Mouse (Mus musculus) CH12.LX (cell line): ENCODE data around the gene Dhx32. TPM values are rescaled to one million over a fixed set of nuclear protein-coding genes. Genes with fewer than 3 reads are reported as not detected.

Experiments
- DNase-seq: peaks from one replicate; pipeline ENCODE4 v3.0.0-alpha.2; 2013; ENCODE audit errors: extremely low read depth
- H3K27ac ChIP-seq: 2 replicates; pipeline ENCODE4 v1.5.1; 2012; ENCODE audit warnings: low read depth, mild to moderate bottlenecking, control low read depth, moderate library complexity; ENCODE audit not compliant: insufficient read depth
- H3K27me3 ChIP-seq: replicated peaks from 2 replicates; pipeline ENCODE3; 2012; ENCODE audit warnings: inconsistent platforms
- H3K36me3 ChIP-seq, 2 experiments: replicated peaks in 1 of 2; 2 replicates each; pipeline versions ENCODE3 to v1.6.1; 2012; ENCODE audit warnings: inconsistent platforms in 1 of 2, low read length in 1 of 2, mild to moderate bottlenecking in 1 of 2, mixed read lengths in 1 of 2, moderate library complexity in 1 of 2; ENCODE audit not compliant: control insufficient read depth in 1 of 2, insufficient read depth in 1 of 2
- H3K4me1 ChIP-seq, 2 experiments: 2 replicates each; pipeline ENCODE4 v1.6.1; 2012; ENCODE audit warnings: inconsistent platforms in 1 of 2, moderate library complexity in 1 of 2; ENCODE audit not compliant: insufficient read depth in 2 of 2, control insufficient read depth in 1 of 2
- H3K4me2 ChIP-seq: 2 replicates; pipeline ENCODE4 v1.6.1; 2012; ENCODE audit warnings: low read depth, mild to moderate bottlenecking, control low read depth; ENCODE audit not compliant: poor library complexity, insufficient read depth, severe bottlenecking
- H3K4me3 ChIP-seq, 3 experiments: fragments of 150-350 bp in 1 of 3; sonication (generic) in 1 of 3; replicated peaks in 1 of 3; 2 replicates each; pipeline versions ENCODE3 to v1.5.1; 2011 to 2012; ENCODE audit warnings: low read depth in 2 of 3, low read length in 2 of 3, mild to moderate bottlenecking in 2 of 3, moderate library complexity in 2 of 3, control low read depth in 1 of 3, improper control_type of control experiment in 1 of 3, inconsistent platforms in 1 of 3, mixed read lengths in 1 of 3; ENCODE audit not compliant: poor library complexity in 1 of 3
- H3K79me2 ChIP-seq: replicated peaks from 2 replicates; pipeline ENCODE4 v1.6.1; 2012; ENCODE audit warnings: mild to moderate bottlenecking, moderate library complexity; ENCODE audit not compliant: control insufficient read depth, poor library complexity, insufficient read depth, severe bottlenecking; ENCODE audit errors: extremely low read depth
- H3K9ac ChIP-seq: 2 replicates; pipeline ENCODE4 v1.6.1; 2012; ENCODE audit warnings: low read depth, mild to moderate bottlenecking, control low read depth, moderate library complexity; ENCODE audit not compliant: insufficient read depth
- H3K9me3 ChIP-seq: replicated peaks from 2 replicates; pipeline ENCODE3; 2012; ENCODE audit warnings: low read length, inconsistent platforms, mixed read lengths
- CHD1 ChIP-seq: IDR thresholded peaks from 2 replicates; pipeline ENCODE4 v1.6.1; 2012; ENCODE audit warnings: low read depth, low read length, improper control_type of control experiment, inconsistent platforms
- CTCF ChIP-seq, 2 experiments: IDR thresholded peaks in 1 of 2; conservative IDR thresholded peaks in 1 of 2; 2 replicates each; pipeline ENCODE4 v1.5.1; 2011 to 2012; ENCODE audit warnings: low read depth in 2 of 2, low read length in 2 of 2, improper control_type of control experiment in 1 of 2, inconsistent platforms in 1 of 2, mild to moderate bottlenecking in 1 of 2, moderate library complexity in 1 of 2
- E2F4 ChIP-seq: IDR thresholded peaks from 2 replicates; pipeline ENCODE4 v1.6.1; 2011; ENCODE audit warnings: low read depth, low read length, improper control_type of control experiment; ENCODE audit not compliant: insufficient replicate concordance
- EP300 ChIP-seq: IDR thresholded peaks from 2 replicates; pipeline ENCODE4 v1.6.1; 2011; ENCODE audit warnings: low read length, improper control_type of control experiment
- ETS1 ChIP-seq: conservative IDR thresholded peaks from 2 replicates; pipeline ENCODE4 v1.6.1; 2012; ENCODE audit warnings: low read depth, mild to moderate bottlenecking, inconsistent platforms, low read length, improper control_type of control experiment, moderate library complexity
- IRF4 ChIP-seq: IDR thresholded peaks from 2 replicates; pipeline ENCODE4 v1.6.1; 2014; ENCODE audit warnings: low read depth, mild to moderate bottlenecking, inconsistent platforms, low read length, improper control_type of control experiment
- JUND ChIP-seq: conservative IDR thresholded peaks from 2 replicates; pipeline ENCODE4 v1.6.1; 2011; ENCODE audit warnings: low read depth, low read length, improper control_type of control experiment
- MAFK ChIP-seq: IDR thresholded peaks from 2 replicates; pipeline ENCODE4 v1.6.1; 2011; ENCODE audit warnings: low read length, improper control_type of control experiment; ENCODE audit not compliant: insufficient replicate concordance
- MAX ChIP-seq: IDR thresholded peaks from 2 replicates; pipeline ENCODE4 v1.6.1; 2011; ENCODE audit warnings: low read length, improper control_type of control experiment
- MEF2A ChIP-seq: IDR thresholded peaks from 2 replicates; pipeline ENCODE4 v1.6.1; 2014; ENCODE audit warnings: low read depth, mild to moderate bottlenecking, inconsistent platforms, low read length, improper control_type of control experiment, borderline replicate concordance
- MYC ChIP-seq: IDR thresholded peaks from 2 replicates; pipeline ENCODE4 v1.6.1; 2011; ENCODE audit warnings: low read depth, mild to moderate bottlenecking, improper control_type of control experiment, low read length
- NRF1 ChIP-seq: IDR thresholded peaks from 2 replicates; pipeline ENCODE4 v1.6.1; 2014; ENCODE audit warnings: low read depth, mild to moderate bottlenecking, inconsistent platforms, low read length, improper control_type of control experiment, moderate library complexity
- RAD21 ChIP-seq: IDR thresholded peaks from 2 replicates; pipeline ENCODE4 v1.6.1; 2011; ENCODE audit warnings: low read depth, mild to moderate bottlenecking, low read length, improper control_type of control experiment, moderate library complexity
- SMC3 ChIP-seq: IDR thresholded peaks from 2 replicates; pipeline ENCODE4 v1.6.1; 2011; ENCODE audit warnings: low read depth, low read length, improper control_type of control experiment
- TCF12 ChIP-seq: IDR thresholded peaks from 2 replicates; pipeline ENCODE4 v1.6.1; 2014; ENCODE audit warnings: low read depth, mild to moderate bottlenecking, inconsistent platforms, low read length, improper control_type of control experiment
- USF1 ChIP-seq: IDR thresholded peaks from 2 replicates; pipeline ENCODE4 v1.6.1; 2014; ENCODE audit warnings: low read depth, mild to moderate bottlenecking, inconsistent platforms, low read length, improper control_type of control experiment
- USF2 ChIP-seq: conservative IDR thresholded peaks from 2 replicates; pipeline ENCODE4 v1.6.1; 2011; ENCODE audit warnings: low read depth, low read length, improper control_type of control experiment
- ZC3H11A ChIP-seq: IDR thresholded peaks from 2 replicates; pipeline ENCODE4 v1.6.1; 2012; ENCODE audit warnings: low read depth, mild to moderate bottlenecking, inconsistent platforms, low read length, improper control_type of control experiment
- ZKSCAN1 ChIP-seq: IDR thresholded peaks from 2 replicates; pipeline ENCODE4 v1.6.1; 2012; ENCODE audit warnings: low read depth, inconsistent platforms, low read length, improper control_type of control experiment, borderline replicate concordance
- ZMIZ1 ChIP-seq: IDR thresholded peaks from 2 replicates; pipeline ENCODE4 v1.6.1; 2012; ENCODE audit warnings: low read depth, mild to moderate bottlenecking, inconsistent platforms, low read length, improper control_type of control experiment
- ZNF384 ChIP-seq: IDR thresholded peaks from 2 replicates; pipeline ENCODE4 v1.6.1; 2012; ENCODE audit warnings: low read depth, low read length, improper control_type of control experiment, inconsistent platforms
- dilution Hi-C: fragments of 300-500 bp; cut with MboI; formaldehyde crosslinking; loops from 2 replicates; pipeline ENCODE4 v1.14.3; 2020; ENCODE audit warnings: low sequenced_read_pairs; ENCODE audit not compliant: extremely low pct_unique_long_range_greater_than_20kb, extremely low pct_ligation_motif_present
- in situ Hi-C: fragments of 300-500 bp; cut with MboI; formaldehyde crosslinking; loops from 3 replicates; pipeline ENCODE4 v1.14.3; 2019; ENCODE audit warnings: low sequenced_read_pairs, low pct_ligation_motif_present, low pct_unique_long_range_greater_than_20kb, mixed read lengths
- polyA plus RNA-seq: library from polyadenylated mRNA; unstranded; fragments of >175 nt; gene quantifications from 2 replicates; pipeline ENCODE4 v1.2.1, GENCODE M21; 2012; ENCODE audit warnings: low read depth; ENCODE audit not compliant: insufficient read length
- total RNA-seq, 2 experiments: library from RNA; depleted of rRNA; stranded (reverse); fragments of 300-350 nt in 1 of 2; fragments of >200 nt in 1 of 2; gene quantifications; 2 replicates each; pipeline ENCODE4 v1.2.3; 2012 to 2014

Gene Dhx32
- total and polyA plus RNA-seq, 3 experiments: 16.3 to 20.6 (median 16.9) TPM

DNA sequence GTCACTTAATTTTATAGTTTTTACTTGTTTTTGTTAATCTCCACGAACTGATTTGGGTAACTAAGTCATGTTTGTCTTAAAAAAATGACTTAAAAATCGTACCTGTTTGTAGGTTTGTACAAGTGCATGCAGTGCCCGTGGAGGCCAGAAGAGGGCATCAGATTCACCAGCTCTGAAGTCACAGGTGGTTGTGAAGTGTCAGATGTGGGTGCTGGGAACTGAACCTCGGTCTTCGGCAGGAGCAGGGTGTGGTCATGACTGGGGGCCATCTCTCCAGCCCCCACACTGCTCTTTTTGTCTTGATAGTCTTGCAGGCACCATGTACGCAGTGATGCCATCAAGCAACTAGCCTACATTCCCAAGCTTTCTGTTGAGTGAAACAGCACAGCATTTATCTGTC lies 41.2 kb upstream of the Dhx32 start:
- dilution Hi-C loops: no loop called here
- no peak overlapping the region for H3K27ac ChIP-seq
- in situ Hi-C loops: no loop called here
- H3K9me3 ChIP-seq: peaks cover 5% of the 10 kb centered on the region
- H3K27me3 ChIP-seq: peaks cover 28% of the 10 kb centered on the region
- peak; percentile 9 to 11; a peak in 1 of 4 replicates for TF ChIP-seq CTCF (conservative IDR thresholded peaks at IDR 0.05 in 1 of 2, IDR thresholded peaks at IDR 0.05 in 1 of 2; ENCODE audit: low read depth in 2 of 2, low read length in 2 of 2)
- TF ChIP-seq USF2: no peak
- no peak for TF ChIP-seq CHD1
- no peak for TF ChIP-seq ZKSCAN1
- TF ChIP-seq MEF2A: no peak
- no peak overlapping the region for H3K4me3 ChIP-seq
- no peak overlapping the region for H3K4me2 ChIP-seq
- H3K79me2 ChIP-seq: no peaks in the 10 kb centered on the region
- DNase-seq: no peak
- H3K36me3 ChIP-seq: no peaks in the 10 kb centered on the region
- H3K9ac ChIP-seq: no peak overlapping the region
- no peaks in the 10 kb centered on the region for H3K4me1 ChIP-seq

DNA sequence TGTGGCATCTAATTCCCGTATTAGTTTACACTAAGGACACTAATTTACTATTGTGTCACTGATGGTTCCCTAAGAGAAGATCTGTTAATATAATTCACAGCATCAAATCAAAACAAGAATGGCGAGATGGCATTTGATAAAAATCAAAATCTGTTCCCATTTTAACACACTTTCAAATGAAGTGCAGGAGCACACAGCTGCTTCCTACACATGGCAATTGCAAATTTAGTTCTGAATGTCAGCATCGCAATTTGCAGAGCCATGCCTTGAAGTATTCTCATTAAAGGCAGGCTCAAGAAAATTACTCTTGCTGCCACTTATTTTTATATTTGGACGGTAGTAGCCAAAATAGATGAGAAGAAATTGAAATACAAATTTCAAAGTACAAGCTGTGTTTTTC lies 30.8 kb upstream of the Dhx32 start:
- H3K4me1 ChIP-seq: no peaks in the 10 kb centered on the region
- H3K9me3 ChIP-seq: peaks cover 3% of the 10 kb centered on the region
- H3K27me3 ChIP-seq: peaks cover 40% of the 10 kb centered on the region
- no peak overlapping the region for H3K4me2 ChIP-seq
- H3K36me3 ChIP-seq: no peaks in the 10 kb centered on the region
- no peak overlapping the region for H3K27ac ChIP-seq
- no peak for DNase-seq
- no peak overlapping the region for H3K4me3 ChIP-seq
- in situ Hi-C loops: no loop called here
- no peak for TF ChIP-seq USF1
- TF ChIP-seq JUND: no peak
- no peak for TF ChIP-seq MAFK
- no peak for TF ChIP-seq MYC
- TF ChIP-seq E2F4: no peak
- no peak for TF ChIP-seq ZMIZ1
- TF ChIP-seq MAX: no peak
- TF ChIP-seq SMC3: no peak
- no peak for TF ChIP-seq EP300
- no peak for TF ChIP-seq MEF2A
- no peak for TF ChIP-seq IRF4
- TF ChIP-seq ETS1: no peak
- no peak for TF ChIP-seq TCF12
- TF ChIP-seq RAD21: no peak
- no peak for TF ChIP-seq CHD1
- no peak for TF ChIP-seq ZNF384
- TF ChIP-seq ZC3H11A: no peak
- TF ChIP-seq NRF1: no peak
- H3K9ac ChIP-seq: no peak overlapping the region
- dilution Hi-C loops: no loop called here
- no peaks in the 10 kb centered on the region for H3K79me2 ChIP-seq
